Mouse (Mus musculus) CH12.LX (cell line): Measurements from ENCODE around the gene Gm10638.

Source experiments
- CHD1 ChIP-seq: IDR thresholded peaks from 2 replicates; pipeline ENCODE4 v1.6.1; 2012; ENCODE audit warnings: low read depth, low read length, improper control_type of control experiment, inconsistent platforms
- CHD2 ChIP-seq: IDR thresholded peaks from 2 replicates; pipeline ENCODE4 v1.6.1; 2011; ENCODE audit warnings: low read length, improper control_type of control experiment
- CTCF ChIP-seq, 2 experiments: IDR thresholded peaks in 1 of 2; conservative IDR thresholded peaks in 1 of 2; 2 replicates each; pipeline ENCODE4 v1.5.1; 2011 to 2012; ENCODE audit warnings: low read depth in 2 of 2, low read length in 2 of 2, improper control_type of control experiment in 1 of 2, inconsistent platforms in 1 of 2, mild to moderate bottlenecking in 1 of 2, moderate library complexity in 1 of 2
- EP300 ChIP-seq: IDR thresholded peaks from 2 replicates; pipeline ENCODE4 v1.6.1; 2011; ENCODE audit warnings: low read length, improper control_type of control experiment
- GABPA ChIP-seq: IDR thresholded peaks from 2 replicates; pipeline ENCODE4 v1.6.1; 2012; ENCODE audit warnings: low read depth, low read length, improper control_type of control experiment, inconsistent platforms; ENCODE audit not compliant: insufficient replicate concordance
- MYC ChIP-seq: IDR thresholded peaks from 2 replicates; pipeline ENCODE4 v1.6.1; 2011; ENCODE audit warnings: low read depth, mild to moderate bottlenecking, improper control_type of control experiment, low read length
- PAX5 ChIP-seq: IDR thresholded peaks from 2 replicates; pipeline ENCODE4 v1.6.1; 2012; ENCODE audit warnings: low read length, inconsistent platforms, mixed read lengths
- POLR2A ChIP-seq: IDR thresholded peaks from 2 replicates; pipeline ENCODE4 v1.6.1; 2011; ENCODE audit warnings: low read depth, mild to moderate bottlenecking, improper control_type of control experiment, low read length
- POLR2AphosphoS2 ChIP-seq: IDR thresholded peaks from 2 replicates; pipeline ENCODE4 v1.6.1; 2011; ENCODE audit warnings: low read depth, low read length, improper control_type of control experiment
- RAD21 ChIP-seq: IDR thresholded peaks from 2 replicates; pipeline ENCODE4 v1.6.1; 2011; ENCODE audit warnings: low read depth, mild to moderate bottlenecking, low read length, improper control_type of control experiment, moderate library complexity
- TBP ChIP-seq: conservative IDR thresholded peaks from 2 replicates; pipeline ENCODE4 v1.6.1; 2011; ENCODE audit warnings: low read depth, low read length, improper control_type of control experiment
- USF1 ChIP-seq: IDR thresholded peaks from 2 replicates; pipeline ENCODE4 v1.6.1; 2014; ENCODE audit warnings: low read depth, mild to moderate bottlenecking, inconsistent platforms, low read length, improper control_type of control experiment

GRCm38 (mm10) chr8:86721490-86721889, 24.0 kb upstream of the Gm10638 start:
- TF ChIP-seq CTCF (conservative IDR thresholded peaks at IDR 0.05 in 1 of 2, IDR thresholded peaks at IDR 0.05 in 1 of 2; ENCODE audit: low read depth in 2 of 2, low read length in 2 of 2) (no peak), POLR2A (no peak), CHD2 (no peak), GABPA (no peak), RAD21 (no peak), EP300 (no peak), POLR2AphosphoS2 (no peak), USF1 (no peak), MYC (no peak), TBP (no peak), CHD1 (no peak), PAX5 (no peak)
